ENCODE assay signal across 28 mouse cellular contexts in genomic region chr14:61088187-61088586, GRCm38 (mm10). TPM values are rescaled to one million over a fixed set of nuclear protein-coding genes. Genes with fewer than 3 reads are reported as not detected.
DNase-seq lines count a peak whose midpoint lies in the region; ATAC-seq and TF ChIP-seq lines count a peak whose summit lies in the region.
"Had no signal": no experiment of that assay in that cellular context is flagged by ENCODE, and none has a peak within 500 bp of the region (broad histone marks: within the 10 kb centered on the region; RNA-seq: fewer than 3 reads in every experiment).

No protein-coding gene starts in this region.

- no peak overlapping the region for H3K9ac ChIP-seq in heart, postnatal 0 days (replicated peaks; ENCODE audit: low read depth, low read length)
- H3K9ac ChIP-seq in midbrain, postnatal 0 days (replicated peaks; ENCODE audit: low read length, poor library complexity, severe bottlenecking): no peak overlapping the region
- H3K9ac ChIP-seq in midbrain, embryonic 11.5 days (ENCODE audit: low read length): no peak overlapping the region
- no peak overlapping the region for H3K9ac ChIP-seq in stomach, postnatal 0 days (ENCODE audit: low read length)
- H3K9ac ChIP-seq: forebrain, embryonic 13.5 days; forebrain, postnatal 0 days; heart, embryonic 13.5 days; hindbrain, embryonic 13.5 days had no signal

- no peak overlapping the region for H3K4me2 ChIP-seq in heart, postnatal 0 days (ENCODE audit: low read depth, low read length)
- no peak overlapping the region for H3K4me2 ChIP-seq in midbrain, postnatal 0 days (ENCODE audit: low read depth, low read length, poor library complexity, severe bottlenecking)
- H3K4me2 ChIP-seq in midbrain, embryonic 11.5 days: no peak overlapping the region
- no peak overlapping the region for H3K4me2 ChIP-seq in stomach, postnatal 0 days (replicated peaks; ENCODE audit: low read depth)
- H3K4me2 ChIP-seq: forebrain, embryonic 13.5 days; heart, embryonic 13.5 days; hindbrain, embryonic 13.5 days had no signal

- H3K9me3 ChIP-seq in heart, postnatal 0 days (replicated peaks; ENCODE audit: control insufficient read depth, low read length): no peaks in the 10 kb centered on the region
- H3K9me3 ChIP-seq in midbrain, postnatal 0 days (ENCODE audit: low read length): no peaks in the 10 kb centered on the region
- no peaks in the 10 kb centered on the region for H3K9me3 ChIP-seq in midbrain, embryonic 11.5 days (ENCODE audit: control insufficient read depth, low read length)
- no peaks in the 10 kb centered on the region for H3K9me3 ChIP-seq in stomach, postnatal 0 days (ENCODE audit: control insufficient read depth, low read length)
- H3K9me3 ChIP-seq: forebrain, embryonic 13.5 days; heart, embryonic 10.5 days; heart, embryonic 13.5 days; hindbrain, embryonic 10.5 days; hindbrain, embryonic 13.5 days had no signal

- H3K27me3 ChIP-seq in heart, postnatal 0 days (ENCODE audit: control insufficient read depth, insufficient read depth, low read length): no peaks in the 10 kb centered on the region
- H3K27me3 ChIP-seq in midbrain, postnatal 0 days (ENCODE audit: insufficient read depth, low read length): no peaks in the 10 kb centered on the region
- no peaks in the 10 kb centered on the region for H3K27me3 ChIP-seq in midbrain, embryonic 11.5 days (ENCODE audit: control insufficient read depth, insufficient read depth, low read length)
- no peaks in the 10 kb centered on the region for H3K27me3 ChIP-seq in stomach, postnatal 0 days (ENCODE audit: control insufficient read depth, insufficient read depth, low read length)
- H3K27me3 ChIP-seq: forebrain, embryonic 13.5 days; heart, embryonic 13.5 days; hindbrain, embryonic 13.5 days had no signal

- TF ChIP-seq EP300 in heart, postnatal 0 days (IDR thresholded peaks at IDR 0.05; ENCODE audit: low read depth): no peak
- TF ChIP-seq EP300 in stomach, postnatal 0 days (optimal IDR thresholded peaks at IDR 0.05): no peak

- ATAC-seq in heart, postnatal 0 days (ENCODE audit: insufficient read depth, low read depth): no peak
- no peak for ATAC-seq in midbrain, postnatal 0 days (ENCODE audit: low FRiP score)
- ATAC-seq in midbrain, embryonic 11.5 days (ENCODE audit: low FRiP score): no peak
- ATAC-seq in stomach, postnatal 0 days (ENCODE audit: low FRiP score, low TSS enrichment): no peak
- ATAC-seq: activated CD4-positive, CD25-positive, alpha-beta regulatory T cell, adult 4 months; forebrain, embryonic 13.5 days; forebrain, postnatal 0 days; hindbrain, embryonic 16.5 days had no signal

- H3K4me3 ChIP-seq in heart, postnatal 0 days (ENCODE audit: low read depth, low read length): no peak overlapping the region
- H3K4me3 ChIP-seq in layer of hippocampus, adult 2 months: no peak overlapping the region
- H3K4me3 ChIP-seq in midbrain, postnatal 0 days (ENCODE audit: low read depth, low read length): no peak overlapping the region
- no peak overlapping the region for H3K4me3 ChIP-seq in midbrain, embryonic 11.5 days (ENCODE audit: low read depth, low read length)
- H3K4me3 ChIP-seq in stomach, postnatal 0 days (ENCODE audit: low read depth, low read length): no peak overlapping the region
- H3K4me3 ChIP-seq: forebrain, embryonic 10.5 days; forebrain, embryonic 13.5 days; gastrocnemius, adult 2 months; heart, embryonic 10.5 days; heart, embryonic 13.5 days; hindbrain, embryonic 10.5 days; hindbrain, embryonic 13.5 days had no signal

- H3K4me1 ChIP-seq in heart, postnatal 0 days (ENCODE audit: control insufficient read depth, insufficient read depth): no peaks in the 10 kb centered on the region
- no peaks in the 10 kb centered on the region for H3K4me1 ChIP-seq in midbrain, postnatal 0 days (ENCODE audit: insufficient read depth, low read length)
- H3K4me1 ChIP-seq in midbrain, embryonic 11.5 days (ENCODE audit: control insufficient read depth, insufficient read depth, low read length): no peaks in the 10 kb centered on the region
- H3K4me1 ChIP-seq in stomach, postnatal 0 days (replicated peaks; ENCODE audit: control insufficient read depth, insufficient read depth): no peaks in the 10 kb centered on the region
- H3K4me1 ChIP-seq: forebrain, embryonic 13.5 days; heart, embryonic 10.5 days; heart, embryonic 13.5 days; hindbrain, embryonic 10.5 days; hindbrain, embryonic 13.5 days had no signal

- WGBS in heart, postnatal 0 days: 63% methylated on average over 8 of the region's 8 CpGs
- WGBS in midbrain, postnatal 0 days: 72% methylated on average over 8 of the region's 8 CpGs
- 84% methylated on average over 8 of the region's 8 CpGs for WGBS in midbrain, embryonic 11.5 days
- 53% methylated on average over 8 of the region's 8 CpGs for WGBS in stomach, postnatal 0 days

- DNase-seq in heart, postnatal 0 days (ENCODE audit: low spot score): no peak
- DNase-seq in heart, adult 8-10 months (ENCODE audit: low spot score): no peak
- no peak for DNase-seq in layer of hippocampus, adult 2 months (ENCODE audit: low spot score in 2 of 2)
- DNase-seq in layer of hippocampus, adult 8-10 months (ENCODE audit: low spot score in 2 of 2): no peak
- no peak for DNase-seq in midbrain, postnatal 0 days (ENCODE audit: low spot score)
- DNase-seq in midbrain, embryonic 11.5 days (ENCODE audit: low spot score, missing footprints): no peak
- no peak for DNase-seq in stomach, postnatal 0 days (ENCODE audit: low spot score)
- no peak for DNase-seq in spleen, postnatal 36 days (ENCODE audit: low spot score in 2 of 2)
- DNase-seq: adrenal gland, adult 8-10 months; adrenal gland, postnatal 25 days; B cell, adult 2 months; cerebellum, adult 18-20 months; cerebellum, adult 9-10 months; cerebellum, postnatal 14 days; forebrain, postnatal 0 days; gastrocnemius, adult 2 months; gastrocnemius, postnatal 14 days; heart, adult 18-20 months; heart, postnatal 36 days had no signal

- TF ChIP-seq CTCF in heart, postnatal 0 days (IDR thresholded peaks at IDR 0.05; ENCODE audit: low read depth): 0 out of 2 replicates have a peak, but pooled peaks have one; percentile 2
- peak; percentile 20 for TF ChIP-seq CTCF in layer of hippocampus, adult 2 months (conservative IDR thresholded peaks at IDR 0.05)
- TF ChIP-seq CTCF in midbrain, postnatal 0 days (IDR thresholded peaks at IDR 0.05): 0 out of 2 replicates have a peak, but pooled peaks have one; percentile 12
- peak; percentile 37 for TF ChIP-seq CTCF in stomach, postnatal 0 days (IDR thresholded peaks at IDR 0.05; ENCODE audit: low read depth)

- no peak overlapping the region for H3K27ac ChIP-seq in heart, postnatal 0 days (ENCODE audit: low read depth)
- H3K27ac ChIP-seq in layer of hippocampus, adult 2 months: no peak overlapping the region
- H3K27ac ChIP-seq in midbrain, postnatal 0 days (ENCODE audit: low read depth, low read length): no peak overlapping the region
- H3K27ac ChIP-seq in midbrain, embryonic 11.5 days (ENCODE audit: low read depth, low read length): no peak overlapping the region
- no peak overlapping the region for H3K27ac ChIP-seq in stomach, postnatal 0 days (replicated peaks)
- H3K27ac ChIP-seq: forebrain, embryonic 10.5 days; forebrain, embryonic 13.5 days; gastrocnemius, adult 2 months; heart, embryonic 10.5 days; heart, embryonic 13.5 days; hindbrain, embryonic 10.5 days; hindbrain, embryonic 13.5 days had no signal

- no peaks in the 10 kb centered on the region for H3K36me3 ChIP-seq in heart, postnatal 0 days (replicated peaks; ENCODE audit: control insufficient read depth, insufficient read depth, low read length)
- H3K36me3 ChIP-seq in midbrain, postnatal 0 days (ENCODE audit: insufficient read depth, low read length): no peaks in the 10 kb centered on the region
- H3K36me3 ChIP-seq in midbrain, embryonic 11.5 days (ENCODE audit: control insufficient read depth, insufficient read depth, low read length): no peaks in the 10 kb centered on the region
- no peaks in the 10 kb centered on the region for H3K36me3 ChIP-seq in stomach, postnatal 0 days (ENCODE audit: control insufficient read depth, insufficient read depth, low read length)
- H3K36me3 ChIP-seq: forebrain, embryonic 10.5 days; heart, embryonic 10.5 days; heart, embryonic 13.5 days; hindbrain, embryonic 10.5 days; hindbrain, embryonic 13.5 days had no signal

RNA-seq across cellular contexts. Expression of gene Tnfrsf19, which starts 41.9 kb away (rescaled TPM):
- total RNA-seq in heart, postnatal 0 days (2014; rRNA removed; ENCODE audit: low replicate concordance): 6.4 and 23.0 TPM in 2 replicates
- 7.0 and 8.7 TPM in 2 replicates for polyA plus RNA-seq in heart, postnatal 0 days (2015; fragmentation: Nextera tagmentation; extraction: Ambion mirVana)
- total RNA-seq in heart, adult 8-10 months (2022): 1 to 10 TPM; 2.5 to 5.3 (median 3.7) TPM
- total RNA-seq in layer of hippocampus, adult 2 months (2021): 10 to 100 TPM; 49.0 to 50.0 TPM
- total RNA-seq in layer of hippocampus, adult 8-10 months (2022): 10 to 100 TPM; 41.9 to 49.1 (median 46.4) TPM
- 42.9 and 50.3 TPM in 2 replicates for total RNA-seq in midbrain, postnatal 0 days (2014; rRNA removed)
- polyA plus RNA-seq in midbrain, postnatal 0 days (2015; fragmentation: Nextera tagmentation; extraction: Ambion mirVana): 29.5 and 32.3 TPM in 2 replicates
- polyA plus RNA-seq in midbrain, embryonic 11.5 days (2014; fragmentation: Nextera tagmentation; extraction: Ambion mirVana): 74.8 and 81.2 TPM in 2 replicates
- 27.8 and 28.2 TPM in 2 replicates for polyA plus RNA-seq in stomach, postnatal 0 days (2015; fragmentation: Nextera tagmentation; extraction: Ambion mirVana)
- total RNA-seq: MEL had no signal
- polyA plus RNA-seq: activated CD4-positive, CD25-positive, alpha-beta regulatory T cell, adult 4 months had no signal

RNA-seq across cellular contexts. Expression of gene Sacs, which starts 50.1 kb away (rescaled TPM):
- 27.1 and 29.5 TPM in 2 replicates for total RNA-seq in heart, postnatal 0 days (2014; rRNA removed; ENCODE audit: low replicate concordance)
- polyA plus RNA-seq in heart, postnatal 0 days (2015; fragmentation: Nextera tagmentation; extraction: Ambion mirVana): 2.4 and 2.8 TPM in 2 replicates
- 10 to 100 TPM; 21.1 to 33.7 (median 25.7) TPM for total RNA-seq in heart, adult 8-10 months (2022)
- total RNA-seq in layer of hippocampus, adult 2 months (2021): 10 to 100 TPM; 54.8 to 62.1 TPM
- 10 to 100 TPM; 48.3 to 59.5 (median 52.5) TPM for total RNA-seq in layer of hippocampus, adult 8-10 months (2022)
- 42.0 and 50.8 TPM in 2 replicates for total RNA-seq in midbrain, postnatal 0 days (2014; rRNA removed)
- 4.7 and 5.8 TPM in 2 replicates for polyA plus RNA-seq in midbrain, postnatal 0 days (2015; fragmentation: Nextera tagmentation; extraction: Ambion mirVana)
- 5.2 and 5.3 TPM in 2 replicates for polyA plus RNA-seq in midbrain, embryonic 11.5 days (2014; fragmentation: Nextera tagmentation; extraction: Ambion mirVana)
- 0.65 and 0.95 TPM in 2 replicates for polyA plus RNA-seq in stomach, postnatal 0 days (2015; fragmentation: Nextera tagmentation; extraction: Ambion mirVana)
